Mouse (Mus musculus): Measurements from ENCODE around the gene Orc2.

DNA sequence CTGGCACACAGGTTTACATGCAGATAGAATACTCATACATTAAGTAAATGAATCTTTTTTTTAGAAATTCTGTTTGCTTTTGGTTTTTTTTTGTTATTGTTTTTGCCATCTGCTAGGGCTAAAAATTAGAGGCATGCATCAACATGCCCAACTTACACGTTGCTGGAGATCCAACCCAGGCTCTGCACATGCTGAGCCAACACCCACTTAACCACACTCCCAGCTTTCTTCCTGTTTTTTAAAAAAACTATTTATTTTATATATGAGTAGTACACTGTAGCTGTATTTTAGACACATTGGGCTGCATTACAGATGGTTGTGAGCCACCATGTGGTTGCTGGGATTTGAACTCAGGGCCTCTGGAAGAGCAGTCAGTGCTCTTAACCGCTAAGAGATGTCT lies 88.9 kb downstream of the Orc2 start:
- no peak for TF ChIP-seq EP300 (IDR thresholded peaks at IDR 0.05; ENCODE audit: low read depth)
- TF ChIP-seq CTCF (IDR thresholded peaks at IDR 0.05; ENCODE audit: low read depth): no peak
